Mouse (Mus musculus): ENCODE measurements around the gene M1ap. TPM values are rescaled to one million over a fixed set of nuclear protein-coding genes. Genes with fewer than 3 reads are reported as not detected.

M1ap gene
- polyA plus RNA-seq, 1 experiment: 3.6 TPM

DNA sequence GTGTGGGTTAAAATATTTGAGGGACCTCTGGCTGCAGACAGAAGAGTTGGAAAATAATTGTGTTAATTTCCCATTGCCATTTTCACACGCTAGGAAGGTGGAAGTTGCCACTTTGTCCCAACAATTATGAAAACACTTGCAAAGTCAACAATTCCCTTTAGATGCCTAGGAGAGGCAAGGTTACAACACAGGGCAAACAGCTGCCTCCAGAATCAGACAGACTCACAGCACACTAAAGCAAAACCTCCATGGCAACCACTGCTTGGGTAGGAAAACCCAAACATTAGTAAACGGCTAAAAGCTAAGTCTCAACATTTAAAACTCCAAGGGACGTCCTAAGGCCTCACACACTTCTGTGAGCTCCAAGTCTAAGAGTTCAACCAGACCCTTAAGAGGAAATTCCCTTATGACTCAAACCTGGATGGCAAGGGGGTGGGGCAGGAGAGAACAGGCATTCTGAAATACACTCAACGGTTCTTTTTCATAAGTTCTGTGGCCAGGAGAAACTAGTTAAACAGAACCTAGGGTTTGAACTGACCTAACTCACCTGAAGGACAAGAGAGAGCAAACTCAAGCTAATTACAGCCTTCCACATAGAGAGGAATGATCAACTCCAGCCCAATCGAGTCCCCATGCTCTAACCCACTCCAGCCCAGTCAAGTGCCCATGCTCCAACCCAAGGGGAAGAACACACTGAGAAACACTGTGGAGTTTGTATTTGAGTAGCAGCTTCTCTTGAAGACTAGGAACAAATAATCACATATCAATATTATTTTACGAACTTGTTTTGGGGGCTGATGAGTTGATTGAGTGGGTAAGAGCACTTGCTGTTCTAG, 22.8 kb downstream of the M1ap start:
- Histone ChIP-seq H3K9me3 (no peaks in the 10 kb centered on the region), H3K27me3 (replicated peaks) (peaks cover 36% of the 10 kb centered on the region), H3K4me3 (replicated peaks) (no peak overlapping the region), H3K36me3 (replicated peaks; ENCODE audit: low read length) (no peaks in the 10 kb centered on the region), H3K4me1 (no peaks in the 10 kb centered on the region)
- TF ChIP-seq GATA1 (IDR thresholded peaks at IDR 0.05; ENCODE audit: borderline replicate concordance, low read length): no peak
- TF ChIP-seq FLI1 (IDR thresholded peaks at IDR 0.05; ENCODE audit: low read length): no peak

DNA sequence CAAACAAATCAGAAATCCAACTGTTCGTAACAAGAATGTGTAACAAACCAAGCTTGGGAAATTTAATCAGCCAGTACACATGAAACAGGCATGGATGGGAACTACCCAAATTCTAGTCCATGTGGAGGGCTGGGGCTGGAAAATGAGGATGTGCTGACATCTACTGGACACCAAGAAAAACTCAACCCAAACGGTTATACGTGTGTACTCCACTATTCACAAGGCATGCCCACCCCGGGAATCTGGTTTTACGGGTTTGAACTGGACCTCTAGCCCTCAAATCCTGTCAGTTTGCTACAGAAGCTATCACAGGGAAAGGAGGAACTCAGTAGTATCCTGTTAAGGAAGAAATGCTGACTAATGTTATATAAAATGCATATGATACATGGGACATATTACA, 24.3 kb downstream of the M1ap start:
- Histone ChIP-seq H3K4me1 (no peaks in the 10 kb centered on the region), H3K36me3 (replicated peaks; ENCODE audit: low read length) (no peaks in the 10 kb centered on the region), H3K4me3 (replicated peaks) (no peak overlapping the region), H3K9me3 (no peaks in the 10 kb centered on the region), H3K27me3 (replicated peaks) (peaks cover 33% of the 10 kb centered on the region)
- TF ChIP-seq FLI1 (IDR thresholded peaks at IDR 0.05; ENCODE audit: low read length) (no peak), GATA1 (IDR thresholded peaks at IDR 0.05; ENCODE audit: borderline replicate concordance, low read length) (no peak)

DNA sequence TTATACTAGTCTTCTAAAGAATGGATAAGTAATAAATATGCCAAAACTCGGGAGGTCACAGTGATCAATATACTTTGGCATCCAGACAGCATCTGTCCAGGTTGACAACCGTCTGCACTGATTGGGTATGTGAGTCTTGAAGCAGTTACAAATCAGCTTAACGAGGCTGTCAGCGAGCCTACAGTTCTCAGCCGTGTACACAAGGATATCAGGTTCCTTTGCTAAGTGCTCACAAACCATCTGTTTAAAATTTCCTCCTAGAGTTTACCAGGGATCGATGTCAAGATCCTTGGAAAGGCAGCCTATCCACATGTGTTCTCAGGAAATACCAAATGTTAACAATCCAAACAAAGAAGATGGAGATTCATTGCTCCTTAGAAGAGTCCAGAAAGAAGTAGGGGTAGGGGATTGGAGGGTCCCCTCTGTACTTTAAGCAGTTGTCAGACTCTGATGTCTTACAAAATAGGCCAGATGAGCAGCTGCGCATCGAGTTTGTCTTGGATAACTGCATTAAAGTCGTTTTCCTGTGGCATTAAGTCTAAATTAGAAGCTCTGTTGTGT, 40.8 kb downstream of the M1ap start:
- H3K4me1 ChIP-seq: peaks cover 4% of the 10 kb centered on the region; the same call in 1 of the 2 replicates
- H3K9me3 ChIP-seq: no peaks in the 10 kb centered on the region
- peaks cover 17% of the 10 kb centered on the region for H3K27me3 ChIP-seq (replicated peaks)
- no peaks in the 10 kb centered on the region for H3K36me3 ChIP-seq (replicated peaks; ENCODE audit: low read length)
- no peak overlapping the region for H3K4me3 ChIP-seq (replicated peaks)
- TF ChIP-seq FLI1 (IDR thresholded peaks at IDR 0.05; ENCODE audit: low read length) (no peak), GATA1 (IDR thresholded peaks at IDR 0.05; ENCODE audit: borderline replicate concordance, low read length) (no peak)

DNA sequence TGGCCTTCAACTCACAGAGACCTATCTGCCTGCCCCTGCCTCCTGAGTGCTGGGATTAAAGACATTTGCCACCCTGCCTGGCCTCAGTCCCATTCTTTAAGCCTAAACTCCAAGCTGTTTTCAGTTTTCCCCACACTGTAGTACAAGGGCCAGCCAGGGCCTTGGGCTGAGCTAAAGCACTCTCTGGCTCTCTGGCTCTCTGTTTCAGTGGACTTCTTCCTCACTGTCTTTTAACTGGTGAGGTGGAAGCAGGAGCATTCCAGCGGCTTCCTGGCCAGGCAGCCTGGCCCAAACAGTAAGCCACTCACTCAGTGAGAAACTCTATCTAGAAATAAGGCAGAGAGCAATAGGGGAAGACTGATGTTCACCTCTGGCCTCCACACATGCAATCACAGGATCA, 47.0 kb downstream of the M1ap start:
- Histone ChIP-seq H3K27me3 (replicated peaks) (peaks cover 3% of the 10 kb centered on the region), H3K9me3 (no peaks in the 10 kb centered on the region), H3K4me3 (replicated peaks) (no peak overlapping the region), H3K4me1 (peaks cover 38% of the 10 kb centered on the region), H3K36me3 (replicated peaks; ENCODE audit: low read length) (no peaks in the 10 kb centered on the region)
- TF ChIP-seq GATA1 (IDR thresholded peaks at IDR 0.05; ENCODE audit: borderline replicate concordance, low read length) (no peak), FLI1 (IDR thresholded peaks at IDR 0.05; ENCODE audit: low read length) (no peak)

DNA sequence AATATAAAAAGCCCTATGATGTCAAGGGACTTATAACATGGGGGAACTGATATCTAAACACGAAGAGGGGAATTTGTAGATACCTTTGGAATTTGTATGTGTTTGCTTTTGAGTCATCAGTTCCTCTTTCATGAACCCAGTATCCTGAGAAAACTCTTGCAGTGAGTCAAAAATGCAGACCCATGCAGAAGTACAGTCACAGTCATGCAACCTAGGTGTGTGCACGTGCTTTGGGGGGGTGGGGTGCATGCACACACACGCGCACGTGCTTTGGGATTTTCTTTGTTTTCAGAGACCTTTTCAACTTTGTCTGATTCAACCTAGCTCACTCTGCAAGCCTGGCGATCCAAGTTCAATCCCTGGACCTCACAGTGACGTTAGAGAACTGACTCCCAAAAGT, 47.7 kb downstream of the M1ap start:
- no peak overlapping the region for H3K4me3 ChIP-seq (replicated peaks)
- peaks cover 45% of the 10 kb centered on the region for H3K4me1 ChIP-seq
- TF ChIP-seq GATA1 (IDR thresholded peaks at IDR 0.05; ENCODE audit: borderline replicate concordance, low read length) (no peak), FLI1 (IDR thresholded peaks at IDR 0.05; ENCODE audit: low read length) (no peak)
- no peaks in the 10 kb centered on the region for H3K9me3 ChIP-seq
- no peaks in the 10 kb centered on the region for H3K36me3 ChIP-seq (replicated peaks; ENCODE audit: low read length)
- peaks cover 3% of the 10 kb centered on the region for H3K27me3 ChIP-seq (replicated peaks)

DNA sequence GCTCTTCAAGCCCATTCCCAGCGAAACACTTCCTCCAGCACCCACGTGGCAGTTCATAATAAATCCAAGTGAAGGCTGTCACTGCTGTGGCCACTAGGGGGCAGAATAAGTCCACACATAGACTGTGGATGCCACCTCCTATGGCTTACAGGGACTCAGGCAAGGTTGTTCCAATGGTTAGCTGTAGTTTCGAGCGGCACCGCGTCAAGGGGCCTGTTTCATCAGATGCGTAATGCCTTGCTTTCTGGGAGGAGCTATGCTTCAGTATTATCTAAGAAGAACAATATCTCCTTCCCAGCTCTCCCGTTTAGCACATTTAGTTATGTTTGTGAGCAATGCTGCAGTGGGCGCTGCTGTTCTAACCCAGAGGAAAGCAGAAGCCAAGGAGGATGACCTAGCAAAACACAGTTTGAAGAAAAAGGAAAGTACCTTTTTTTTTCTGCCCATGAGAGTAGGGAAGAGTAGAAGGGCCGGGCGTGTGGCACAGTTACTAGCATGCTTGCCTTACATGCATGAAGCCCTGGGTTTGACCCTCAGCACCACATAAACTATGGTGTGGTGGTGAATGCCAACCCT, 50.1 kb downstream of the M1ap start:
- Histone ChIP-seq H3K4me3 (replicated peaks) (peak overlapping the region; percentile 91), H3K4me1 (peaks cover 61% of the 10 kb centered on the region), H3K9me3 (no peaks in the 10 kb centered on the region), H3K36me3 (replicated peaks; ENCODE audit: low read length) (no peaks in the 10 kb centered on the region), H3K27me3 (replicated peaks) (no peaks in the 10 kb centered on the region)
- TF ChIP-seq FLI1 (IDR thresholded peaks at IDR 0.05; ENCODE audit: low read length) (no peak), GATA1 (IDR thresholded peaks at IDR 0.05; ENCODE audit: borderline replicate concordance, low read length) (no peak)

DNA sequence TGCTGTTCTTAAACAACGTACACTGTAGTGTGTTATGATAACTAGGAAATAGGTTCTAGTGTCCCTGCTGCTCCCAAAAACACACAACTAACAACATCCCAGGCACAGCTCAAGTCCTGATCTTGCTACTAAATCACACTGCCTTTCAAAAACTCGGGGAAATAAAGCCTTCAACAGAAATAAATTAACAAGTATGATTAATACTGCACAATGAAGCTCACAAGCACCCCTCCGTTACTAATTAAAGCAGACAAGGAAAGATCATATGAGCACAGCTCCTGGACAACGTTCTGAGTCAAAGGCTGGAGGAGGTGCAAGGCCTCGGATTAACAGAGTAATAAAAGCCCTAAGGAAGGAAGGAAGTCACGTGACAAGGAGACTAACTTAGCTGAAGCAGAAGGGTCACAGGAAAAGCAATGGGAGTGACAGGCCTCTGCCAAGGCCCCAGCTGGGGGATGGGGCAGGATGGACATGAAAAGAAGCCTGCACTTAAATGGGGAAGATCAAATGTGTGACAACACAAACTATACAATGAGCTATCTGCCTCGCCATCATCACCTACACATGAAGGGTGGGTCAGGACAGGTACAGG, 50.9 kb downstream of the M1ap start:
- H3K9me3 ChIP-seq: no peaks in the 10 kb centered on the region
- H3K36me3 ChIP-seq (replicated peaks; ENCODE audit: low read length): no peaks in the 10 kb centered on the region
- no peaks in the 10 kb centered on the region for H3K27me3 ChIP-seq (replicated peaks)
- TF ChIP-seq GATA1 (IDR thresholded peaks at IDR 0.05; ENCODE audit: borderline replicate concordance, low read length): no peak
- no peak for TF ChIP-seq FLI1 (IDR thresholded peaks at IDR 0.05; ENCODE audit: low read length)
- H3K4me3 ChIP-seq (replicated peaks): peak overlapping the region; percentile 91
- peaks cover 69% of the 10 kb centered on the region for H3K4me1 ChIP-seq

DNA sequence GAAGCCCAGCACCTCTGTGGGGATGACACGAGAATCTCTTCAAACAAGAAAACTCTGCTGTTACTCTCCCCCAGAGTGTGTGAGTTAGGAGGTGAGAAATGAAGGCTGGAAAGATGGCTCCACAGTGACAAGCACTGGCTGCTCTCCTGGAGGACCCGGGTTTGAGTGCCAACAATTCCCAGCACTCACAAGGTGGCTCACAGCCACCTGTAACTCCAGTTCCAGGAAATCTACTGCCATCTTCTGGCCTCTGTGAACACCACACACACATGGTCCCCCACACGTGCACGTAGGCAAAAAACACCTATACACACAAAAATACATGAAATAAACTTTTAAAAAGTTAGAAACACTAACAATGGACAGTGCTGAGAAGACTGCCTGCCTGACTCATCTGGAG, 51.6 kb downstream of the M1ap start:
- Histone ChIP-seq H3K27me3 (replicated peaks) (no peaks in the 10 kb centered on the region), H3K9me3 (no peaks in the 10 kb centered on the region), H3K4me1 (peaks cover 72% of the 10 kb centered on the region), H3K36me3 (replicated peaks; ENCODE audit: low read length) (no peaks in the 10 kb centered on the region), H3K4me3 (replicated peaks) (peak overlapping the region; percentile 91)
- TF ChIP-seq GATA1 (IDR thresholded peaks at IDR 0.05; ENCODE audit: borderline replicate concordance, low read length) (no peak), FLI1 (IDR thresholded peaks at IDR 0.05; ENCODE audit: low read length) (no peak)

DNA sequence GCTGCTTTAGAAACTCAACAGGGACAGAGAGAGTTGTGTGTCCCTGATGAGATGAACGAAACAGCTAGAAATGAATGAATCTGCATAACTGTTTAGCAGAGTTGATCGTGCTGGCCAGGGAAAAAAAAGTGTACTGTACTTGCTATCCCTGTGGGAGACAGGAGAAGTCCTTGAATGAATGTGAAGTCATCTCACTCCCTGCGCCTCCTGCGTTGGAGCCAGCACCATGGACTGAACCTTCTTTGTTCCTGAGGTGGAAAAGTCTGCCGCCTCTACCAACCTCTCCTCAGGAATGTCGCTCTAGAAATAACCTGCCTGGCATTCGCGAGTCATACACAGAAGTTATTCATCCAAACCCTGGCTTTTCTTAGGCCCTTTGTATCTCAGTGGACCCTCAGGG, 53.3 kb downstream of the M1ap start:
- TF ChIP-seq FLI1 (IDR thresholded peaks at IDR 0.05; ENCODE audit: low read length) (no peak), GATA1 (IDR thresholded peaks at IDR 0.05; ENCODE audit: borderline replicate concordance, low read length) (no peak)
- H3K4me1 ChIP-seq: peaks cover 83% of the 10 kb centered on the region

DNA sequence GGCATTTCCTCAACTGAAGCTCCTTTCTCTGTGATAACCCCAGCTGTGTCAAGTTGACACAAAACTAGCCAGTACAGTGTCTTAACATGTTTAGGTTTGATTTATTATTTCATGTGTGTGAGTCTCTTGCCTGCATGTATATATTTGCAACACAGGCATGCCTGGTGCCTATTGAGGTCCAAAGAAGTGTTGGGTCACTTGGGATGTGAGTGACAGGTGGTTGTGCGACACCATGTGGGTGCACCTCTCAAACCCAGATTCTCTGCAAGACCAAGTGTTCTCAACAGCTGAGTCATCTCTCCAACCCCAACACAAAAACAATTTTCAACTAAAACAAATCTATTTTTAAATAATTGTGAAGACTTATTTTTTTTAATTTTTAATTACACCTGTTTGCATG, 56.4 kb downstream of the M1ap start:
- Histone ChIP-seq H3K9me3 (no peaks in the 10 kb centered on the region), H3K27me3 (replicated peaks) (no peaks in the 10 kb centered on the region), H3K4me1 (peaks cover 89% of the 10 kb centered on the region), H3K36me3 (replicated peaks; ENCODE audit: low read length) (no peaks in the 10 kb centered on the region), H3K4me3 (replicated peaks) (no peak overlapping the region)
- TF ChIP-seq GATA1 (IDR thresholded peaks at IDR 0.05; ENCODE audit: borderline replicate concordance, low read length) (no peak), FLI1 (IDR thresholded peaks at IDR 0.05; ENCODE audit: low read length) (no peak)

More for the DNA sequence above, 53.3 kb downstream of the M1ap start:
- no peaks in the 10 kb centered on the region for H3K36me3 ChIP-seq (replicated peaks; ENCODE audit: low read length)
- H3K9me3 ChIP-seq: no peaks in the 10 kb centered on the region
- H3K4me3 ChIP-seq (replicated peaks): no peak overlapping the region
- H3K27me3 ChIP-seq (replicated peaks): no peaks in the 10 kb centered on the region
